Mouse (Mus musculus) lung, adult 2 months (tissue): ENCODE results near the gene Rtkn2. TPM values are rescaled to one million over a fixed set of nuclear protein-coding genes. Genes with fewer than 3 reads are reported as not detected.

Source experiments
- DNase-seq: peaks from one replicate; pipeline ENCODE4 v3.0.0; 2022
- H3K4me1 ChIP-seq: fragments of 200-500 bp; 2 replicates; pipeline ENCODE4 v1.6.1; 2011; ENCODE audit warnings: low read length; ENCODE audit not compliant: control insufficient read depth, insufficient read depth
- H3K4me3 ChIP-seq: fragments of 200-500 bp; replicated peaks from 2 replicates; pipeline ENCODE3; 2011; ENCODE audit warnings: low read depth, mild to moderate bottlenecking, control low read depth, low read length; ENCODE audit errors: extremely low read depth
- CTCF ChIP-seq: fragments of 200-500 bp; IDR thresholded peaks from 2 replicates; pipeline ENCODE4 v1.5.1; 2011; ENCODE audit warnings: mild to moderate bottlenecking, low read length, control low read depth; ENCODE audit not compliant: insufficient read depth
- POLR2A ChIP-seq: fragments of 200-500 bp; IDR thresholded peaks from 2 replicates; pipeline ENCODE4 v1.6.1; 2011; ENCODE audit warnings: low read depth, mild to moderate bottlenecking, control low read depth, low read length, borderline replicate concordance; ENCODE audit errors: extremely low read depth
- WGBS: fragments of 180-500 bp; shearing (Covaris S2); methylation state at CpG from one replicate; pipeline ENCODE4 v1.1.7; 2018; 5-methylcytosine and 5-hydroxymethylcytosine counted together
- polyA plus RNA-seq: library from polyadenylated mRNA; depleted of rRNA; stranded (reverse); fragments of >200 nt; gene quantifications from 2 replicates; pipeline ENCODE4 v1.2.3, GENCODE M21; 2012

The Rtkn2 gene
- polyA plus RNA-seq, 1 experiment = 56.1 TPM

DNA sequence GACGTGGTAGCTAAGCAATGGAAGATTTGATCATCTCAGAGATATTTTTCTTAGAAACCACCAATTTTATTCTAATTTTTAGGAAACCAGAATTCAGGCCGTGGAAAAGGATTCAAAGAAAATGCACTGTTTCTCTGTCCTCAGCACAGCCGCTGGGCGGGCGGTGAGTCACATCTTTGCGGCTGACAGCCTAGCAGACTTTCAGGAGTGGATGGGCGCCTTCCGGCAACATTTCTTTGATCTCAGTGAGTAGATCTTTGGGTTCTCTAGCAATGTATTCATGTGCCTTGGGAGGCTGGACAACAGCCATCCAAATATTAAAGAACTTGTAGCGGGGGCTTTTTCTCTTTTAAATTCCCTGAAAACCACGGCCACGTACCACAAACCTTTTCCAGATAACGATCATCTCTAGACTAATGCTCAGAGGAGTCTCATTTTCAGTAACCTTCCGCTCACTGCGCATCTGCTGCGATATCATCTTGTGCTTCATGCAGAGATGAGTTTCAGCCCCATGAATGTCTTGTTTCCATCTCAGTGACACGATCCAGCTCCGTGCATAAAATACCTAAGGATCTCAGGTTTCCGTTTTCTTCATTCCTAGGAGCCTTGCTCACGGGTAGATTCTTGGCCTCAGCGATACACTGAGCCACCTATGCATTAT is 56.5 kb downstream of the Rtkn2 start:
- H3K4me1 ChIP-seq = no peaks in the 10 kb centered on the region
- H3K4me3 ChIP-seq = no peak overlapping the region
- no peak for TF ChIP-seq POLR2A
- TF ChIP-seq CTCF = no peak
- DNase-seq = no peak
- WGBS = 96% methylated on average over 20 of the region's 20 CpGs

DNA sequence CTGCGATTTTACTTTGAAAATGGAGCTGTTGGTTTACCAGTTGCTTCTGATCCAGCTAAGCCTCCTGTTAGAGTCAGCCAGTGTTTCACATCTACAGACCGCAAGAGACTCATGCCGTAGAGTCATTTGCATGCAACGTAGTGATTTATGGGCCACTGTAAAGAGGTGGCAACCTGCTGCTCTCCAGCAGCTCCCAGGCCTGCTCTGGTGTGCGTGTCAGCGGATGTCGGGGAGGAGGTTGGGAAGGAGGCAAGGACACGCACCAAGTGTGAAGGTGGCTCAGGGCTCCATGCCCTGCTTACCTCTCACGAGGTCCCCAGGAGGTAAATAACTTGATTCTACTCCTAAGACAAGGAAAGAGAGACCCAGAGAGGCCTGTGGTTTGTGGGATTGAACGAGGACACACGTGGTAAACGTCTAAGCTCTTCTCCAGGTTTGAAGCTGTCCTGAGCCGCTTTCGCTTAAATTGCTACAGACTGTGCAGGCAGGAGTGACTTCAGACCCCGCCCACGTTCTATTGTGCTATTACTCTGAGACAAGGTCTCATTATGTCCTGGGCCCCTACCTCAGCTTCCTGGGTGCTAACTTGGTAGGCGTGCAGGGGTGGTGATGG is 57.1 kb downstream of the Rtkn2 start:
- no peaks in the 10 kb centered on the region for H3K4me1 ChIP-seq
- no peak for DNase-seq
- WGBS = 90% methylated on average over 17 of the region's 17 CpGs
- TF ChIP-seq POLR2A (no peak), CTCF (no peak)
- no peak overlapping the region for H3K4me3 ChIP-seq

DNA sequence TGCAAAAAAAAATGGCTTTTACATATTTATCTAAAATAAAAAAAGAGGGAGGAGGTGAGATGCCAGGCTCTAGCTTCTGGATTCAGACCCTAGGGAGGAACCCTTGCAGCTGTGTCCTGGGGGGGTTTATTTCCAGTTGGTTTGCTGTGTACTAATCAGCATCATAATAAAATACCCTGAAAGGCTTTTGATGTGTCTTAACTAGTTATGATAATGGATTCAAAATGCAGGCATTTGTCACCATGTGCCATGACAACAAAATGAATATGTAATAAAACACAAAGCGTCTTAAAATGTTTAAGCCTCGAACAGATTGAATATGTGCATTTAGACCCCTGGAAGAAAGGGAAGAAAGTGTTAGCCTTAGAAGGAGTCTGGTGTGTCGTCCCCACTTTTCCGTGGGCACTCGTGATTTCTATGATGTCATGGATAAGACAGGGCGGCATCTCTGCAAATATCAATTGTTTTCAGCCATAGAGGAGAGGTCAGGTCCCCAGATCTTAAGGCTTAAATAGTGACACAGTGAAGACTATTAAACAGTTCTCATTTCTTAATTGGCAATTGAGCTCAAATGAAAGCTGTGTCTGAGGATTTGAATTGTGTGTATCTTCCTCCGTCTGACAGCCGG is 59.7 kb downstream of the Rtkn2 start:
- no peak for DNase-seq
- no peak for TF ChIP-seq CTCF
- TF ChIP-seq POLR2A = no peak
- Histone ChIP-seq H3K4me1 (no peaks in the 10 kb centered on the region), H3K4me3 (no peak overlapping the region)
- 90% methylated on average over 8 of the region's 8 CpGs for WGBS

DNA sequence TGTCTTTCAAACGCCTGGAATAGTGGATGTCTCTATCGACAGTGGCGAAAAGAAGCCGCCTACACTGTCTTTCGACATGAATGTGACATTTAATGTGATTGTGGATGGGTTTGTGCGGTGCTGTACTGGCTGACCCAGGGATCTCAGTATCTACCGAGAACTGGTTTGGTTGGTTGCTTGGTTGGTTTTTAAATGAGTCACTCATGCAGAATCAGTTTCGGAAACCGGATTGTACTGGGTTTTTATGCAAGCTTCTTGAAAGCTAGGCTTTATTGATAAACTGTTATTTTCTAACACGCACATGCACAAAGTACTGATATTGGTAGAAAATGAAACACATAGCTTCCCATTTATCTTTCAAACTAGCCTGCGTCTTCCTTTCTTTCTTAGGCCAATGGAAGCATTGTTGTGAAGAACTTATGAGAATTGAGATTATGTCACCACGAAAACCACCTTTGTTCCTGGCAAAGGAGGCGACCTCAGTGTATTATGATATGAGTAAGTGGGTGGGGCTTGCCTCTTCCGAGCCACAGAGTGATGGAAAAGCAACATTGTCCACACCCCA is 60.4 kb downstream of the Rtkn2 start:
- DNase-seq = no peak
- Histone ChIP-seq H3K4me3 (no peak overlapping the region), H3K4me1 (no peaks in the 10 kb centered on the region)
- 76% methylated on average over 14 of the region's 14 CpGs for WGBS
- TF ChIP-seq POLR2A = no peak
- no peak for TF ChIP-seq CTCF

DNA sequence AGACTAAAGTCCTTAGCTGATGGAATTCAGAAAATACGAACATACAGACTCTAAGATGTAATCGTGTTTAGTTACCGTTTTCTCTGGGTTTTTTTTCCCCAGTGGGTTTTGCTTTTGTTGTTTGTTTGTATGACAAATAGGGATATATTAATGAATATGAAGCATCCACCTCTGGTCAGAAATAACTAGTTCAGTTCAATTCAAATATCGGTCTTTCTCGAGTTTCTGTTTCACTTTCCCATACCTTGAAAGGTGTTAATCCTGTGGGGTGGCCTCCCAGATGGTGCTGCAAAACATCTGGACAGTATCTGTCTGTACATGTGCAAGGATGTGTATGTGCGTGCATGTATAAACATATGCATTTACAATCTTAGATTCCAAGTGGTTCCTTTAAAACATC is 61.0 kb downstream of the Rtkn2 start:
- Histone ChIP-seq H3K4me3 (no peak overlapping the region), H3K4me1 (no peaks in the 10 kb centered on the region)
- WGBS = 81% methylated on average over 6 of the region's 6 CpGs
- no peak for DNase-seq
- TF ChIP-seq CTCF (no peak), POLR2A (no peak)

DNA sequence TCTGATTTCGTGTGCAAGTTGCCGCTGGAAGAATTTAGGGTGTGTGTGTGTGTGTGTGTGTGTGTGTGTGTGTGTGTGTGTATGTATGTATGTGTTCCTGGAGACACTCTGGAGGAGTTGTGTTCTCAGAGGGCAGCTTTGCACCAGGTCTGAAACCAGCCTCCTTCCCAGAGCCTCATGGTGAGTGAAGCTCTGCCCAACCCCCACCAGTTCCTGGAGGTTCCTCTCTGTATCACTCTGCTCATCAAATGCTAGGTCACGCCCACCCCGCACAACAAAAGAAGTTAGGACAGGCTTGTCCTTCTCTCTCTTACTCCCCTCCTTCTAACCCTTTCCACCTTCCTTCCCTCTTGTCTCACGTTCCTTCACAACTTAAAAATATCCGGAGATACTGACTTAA is 64.6 kb downstream of the Rtkn2 start:
- no peak overlapping the region for H3K4me3 ChIP-seq

DNA sequence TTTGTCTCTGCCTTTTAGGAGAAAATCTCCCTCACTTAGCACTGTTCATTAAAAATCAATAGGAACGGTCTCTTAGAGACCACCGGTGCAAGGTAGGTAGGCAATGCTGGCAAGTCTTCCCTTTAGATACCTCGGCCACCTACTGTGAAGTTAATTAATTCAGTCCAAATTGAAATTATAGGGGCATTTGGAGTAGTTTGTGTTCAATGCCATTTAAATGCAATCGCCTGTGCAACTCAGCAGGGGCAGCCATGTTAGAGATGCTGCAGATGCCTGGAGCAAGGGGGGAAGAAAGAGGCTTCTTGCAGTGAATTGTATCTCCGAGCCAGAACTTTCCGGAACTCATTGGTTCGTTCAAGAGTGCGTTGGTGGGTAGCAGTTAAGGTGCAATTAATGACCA is 65.5 kb downstream of the Rtkn2 start:
- TF ChIP-seq POLR2A = no peak
- TF ChIP-seq CTCF = no peak
- 94% methylated on average over 8 of the region's 8 CpGs for WGBS
- DNase-seq = no peak
- Histone ChIP-seq H3K4me3 (no peak overlapping the region), H3K4me1 (no peaks in the 10 kb centered on the region)

More for the DNA sequence above, 64.6 kb downstream of the Rtkn2 start:
- no peak for DNase-seq
- no peak for TF ChIP-seq CTCF
- TF ChIP-seq POLR2A = no peak
- 62% methylated on average over 6 of the region's 6 CpGs for WGBS
- no peaks in the 10 kb centered on the region for H3K4me1 ChIP-seq

DNA sequence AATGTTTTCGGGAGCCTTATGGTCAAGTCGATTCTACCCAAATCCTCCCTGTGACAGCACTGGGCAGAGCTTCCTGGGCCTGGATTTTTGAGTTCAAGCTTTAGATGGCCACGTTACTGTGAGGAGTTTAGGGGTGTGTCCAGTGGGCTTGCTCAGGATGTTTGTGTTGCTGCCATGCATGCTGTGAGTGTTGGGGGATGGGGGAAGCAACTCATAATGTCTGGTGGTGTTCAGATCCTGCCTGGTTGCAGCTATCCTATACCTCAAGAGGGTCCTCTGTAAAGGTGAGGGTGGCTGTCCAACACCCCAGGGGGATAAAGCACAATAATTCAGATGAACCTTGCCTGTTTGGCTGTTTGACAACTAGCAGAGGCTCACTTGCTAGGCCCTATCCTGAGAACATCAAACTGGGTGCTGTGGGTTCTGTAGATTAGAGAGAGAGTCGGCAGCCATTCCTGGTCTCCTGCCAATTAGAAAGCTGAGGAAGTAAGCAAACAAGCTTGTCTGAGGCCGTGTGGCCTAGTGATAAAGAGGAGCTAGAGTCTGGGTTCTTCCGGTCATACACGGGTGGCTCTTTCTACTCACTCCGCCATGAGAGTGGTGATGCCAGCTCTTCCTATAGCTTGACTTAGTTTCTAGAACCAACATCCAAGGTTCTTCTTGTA is 69.4 kb downstream of the Rtkn2 start:
- no peaks in the 10 kb centered on the region for H3K4me1 ChIP-seq
- WGBS = 58% methylated on average over 8 of the region's 8 CpGs
- TF ChIP-seq POLR2A (no peak), CTCF (no peak)
- no peak overlapping the region for H3K4me3 ChIP-seq
- no peak for DNase-seq

DNA sequence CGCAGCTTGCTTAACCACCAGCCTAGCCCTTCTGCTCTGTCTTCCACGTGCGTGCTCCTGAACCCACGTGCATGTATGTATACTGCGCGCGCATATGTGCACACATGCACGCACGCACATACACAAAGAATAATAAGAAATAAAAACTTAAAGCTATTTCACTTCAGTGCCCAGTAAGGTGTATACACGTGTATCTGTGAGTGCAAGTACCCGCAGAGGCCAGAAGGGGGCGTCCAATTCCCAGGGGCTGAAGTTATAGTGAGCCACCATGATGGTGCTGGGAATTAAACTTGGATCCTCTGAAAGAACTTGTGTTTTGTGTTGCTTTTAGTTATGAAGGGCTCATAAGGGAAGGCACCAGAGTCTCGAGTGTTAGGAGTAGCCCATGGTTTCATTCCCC is 71.5 kb downstream of the Rtkn2 start:
- no peak for TF ChIP-seq POLR2A
- no peak for TF ChIP-seq CTCF
- H3K4me3 ChIP-seq = no peak overlapping the region
- no peak for DNase-seq
- no peaks in the 10 kb centered on the region for H3K4me1 ChIP-seq
- 89% methylated on average over 13 of the region's 13 CpGs for WGBS
